Mouse (Mus musculus) bone marrow macrophage, adult 2 months (primary cell): ENCODE data around the gene Ctdsp2. TPM values are rescaled to one million over a fixed set of nuclear protein-coding genes. Genes with fewer than 3 reads are reported as not detected.

ENCODE experiments used
- H3K27ac ChIP-seq: 2 replicates; pipeline ENCODE4 v1.5.1; 2012; ENCODE audit warnings: low read depth, low read length; ENCODE audit not compliant: insufficient read depth
- H3K4me1 ChIP-seq: 2 replicates; pipeline ENCODE4 v1.6.1; 2012; ENCODE audit warnings: low read length; ENCODE audit not compliant: control insufficient read depth, insufficient read depth
- H3K4me3 ChIP-seq: 2 replicates; pipeline ENCODE4 v1.5.1; 2012; ENCODE audit warnings: mild to moderate bottlenecking, low read length, moderate library complexity; ENCODE audit not compliant: insufficient read depth
- CTCF ChIP-seq: IDR thresholded peaks from 2 replicates; pipeline ENCODE4 v1.5.1; 2012; ENCODE audit warnings: low read depth, mild to moderate bottlenecking, low read length, moderate library complexity
- POLR2A ChIP-seq: IDR thresholded peaks from 2 replicates; pipeline ENCODE4 v1.6.1; 2012; ENCODE audit warnings: mild to moderate bottlenecking, low read depth, low read length, borderline replicate concordance
- polyA plus RNA-seq: library from polyadenylated mRNA; stranded (reverse); fragments of >200 nt; gene quantifications from 2 replicates; pipeline ENCODE4 v1.2.4, GENCODE M21; 2012; ENCODE audit not compliant: missing spikeins, insufficient read depth, insufficient read length

The Ctdsp2 gene
- polyA plus RNA-seq, 1 experiment = 123 TPM

- Histone ChIP-seq H3K4me1 (peaks cover 65% of the 10 kb centered on the region), H3K27ac (peak overlapping the region; percentile 68), H3K4me3 (0 out of 2 replicates have a peak overlapping the region, but pooled peaks have one; percentile 10)
Measured at GRCm38 (mm10) chr10:126987183-126988118, 8.9 kb downstream of the Ctdsp2 start.

GRCm38 (mm10) chr10:126988513-126989165 lies 10.1 kb downstream of the Ctdsp2 start:
- no peak for TF ChIP-seq CTCF
- H3K4me3 ChIP-seq = no peak overlapping the region
- peaks cover 54% of the 10 kb centered on the region for H3K4me1 ChIP-seq
- no peak overlapping the region for H3K27ac ChIP-seq

More at GRCm38 (mm10) chr10:126987183-126988118, 8.9 kb downstream of the Ctdsp2 start:
- TF ChIP-seq POLR2A (no peak), CTCF (no peak)

GRCm38 (mm10) chr10:126990313-126991056 lies 12.0 kb downstream of the Ctdsp2 start:
- Histone ChIP-seq H3K4me3 (no peak overlapping the region), H3K27ac (no peak overlapping the region), H3K4me1 (peaks cover 37% of the 10 kb centered on the region)
- TF ChIP-seq POLR2A (no peak), CTCF (peak; percentile 94)

GRCm38 (mm10) chr10:126991676-126992075 lies 13.2 kb downstream of the Ctdsp2 start:
- no peak overlapping the region for H3K4me3 ChIP-seq
- TF ChIP-seq CTCF = no peak
- no peak for TF ChIP-seq POLR2A
- no peak overlapping the region for H3K27ac ChIP-seq
- peaks cover 29% of the 10 kb centered on the region for H3K4me1 ChIP-seq

GRCm38 (mm10) chr10:126993621-126994020 lies 15.1 kb downstream of the Ctdsp2 start:
- no peak overlapping the region for H3K4me3 ChIP-seq
- no peak overlapping the region for H3K27ac ChIP-seq
- H3K4me1 ChIP-seq = peaks cover 10% of the 10 kb centered on the region
- no peak for TF ChIP-seq POLR2A
- TF ChIP-seq CTCF = no peak

GRCm38 (mm10) chr10:126997340-126998113 lies 19.0 kb downstream of the Ctdsp2 start:
- no peak overlapping the region for H3K27ac ChIP-seq
- H3K4me3 ChIP-seq = no peak overlapping the region
- no peaks in the 10 kb centered on the region for H3K4me1 ChIP-seq
- TF ChIP-seq POLR2A = no peak
- no peak for TF ChIP-seq CTCF

- H3K4me1 ChIP-seq = no peaks in the 10 kb centered on the region
- TF ChIP-seq POLR2A = no peak
- TF ChIP-seq CTCF = no peak
Measured at GRCm38 (mm10) chr10:127000529-127000928, 22.0 kb downstream of the Ctdsp2 start, which contains the start of gene Avil. Gene Avil (plus strand): TSS chr10:127000709.

GRCm38 (mm10) chr10:127001297-127001696 lies 22.8 kb downstream of the Ctdsp2 start:
- Histone ChIP-seq H3K27ac (no peak overlapping the region), H3K4me1 (no peaks in the 10 kb centered on the region), H3K4me3 (no peak overlapping the region)
- no peak for TF ChIP-seq POLR2A
- no peak for TF ChIP-seq CTCF

More at GRCm38 (mm10) chr10:127000529-127000928, 22.0 kb downstream of the Ctdsp2 start, which contains the start of gene Avil:
- Histone ChIP-seq H3K4me3 (no peak within 1 kb of the TSS), H3K27ac (no peak within 1 kb of the TSS)

- no peaks in the 10 kb centered on the region for H3K4me1 ChIP-seq
Measured at GRCm38 (mm10) chr10:127002056-127002455, 23.5 kb downstream of the Ctdsp2 start.

More at GRCm38 (mm10) chr10:127002056-127002455, 23.5 kb downstream of the Ctdsp2 start:
- H3K27ac ChIP-seq = no peak overlapping the region
- H3K4me3 ChIP-seq = no peak overlapping the region
- TF ChIP-seq CTCF (no peak), POLR2A (no peak)
